Mouse (Mus musculus): ENCODE results near the gene Fkbp10. TPM values are rescaled to one million over a fixed set of nuclear protein-coding genes. Genes with fewer than 3 reads are reported as not detected.

The Fkbp10 gene
- polyA plus RNA-seq, 1 experiment, result 14.9 TPM

GRCm38 (mm10) chr11:100408835-100409462, 6.5 kb upstream of the Fkbp10 start:
- no peak overlapping the region for H3K27ac ChIP-seq (ENCODE audit: insufficient read depth, low read length)
- H3K4me1 ChIP-seq (ENCODE audit: control insufficient read depth, insufficient read depth, insufficient read length), result 0 out of 2 replicates have a peak, but pooled peaks cover 2% of the 10 kb centered on the region
- 86% methylated on average over 12 of the region's 12 CpGs for WGBS
- H3K27me3 ChIP-seq (ENCODE audit: control insufficient read depth, insufficient read depth, low read length), result peaks cover under 1% of the 10 kb centered on the region; the same call in 1 of the 2 replicates
- no peak for DNase-seq (ENCODE audit: low read depth in 1 of 2, low spot score in 2 of 2)
- TF ChIP-seq POLR2A (IDR thresholded peaks at IDR 0.05; ENCODE audit: low read depth, low read length) (no peak), CTCF (IDR thresholded peaks at IDR 0.05; ENCODE audit: extremely low read depth, insufficient read depth, insufficient read length, insufficient replicate concordance) (no peak)
- no peaks in the 10 kb centered on the region for H3K36me3 ChIP-seq (ENCODE audit: control insufficient read depth, insufficient read depth, low read length)
- H3K4me3 ChIP-seq (ENCODE audit: extremely low read depth, insufficient read depth, insufficient read length), result no peak overlapping the region

- 69% methylated on average over 3 of the region's 3 CpGs for WGBS
- Histone ChIP-seq H3K4me1 (ENCODE audit: control insufficient read depth, insufficient read depth, insufficient read length) (peaks cover 2% of the 10 kb centered on the region; the same call in 1 of the 2 replicates), H3K27ac (ENCODE audit: insufficient read depth, low read length) (no peak overlapping the region), H3K4me3 (ENCODE audit: extremely low read depth, insufficient read depth, insufficient read length) (no peak overlapping the region), H3K36me3 (ENCODE audit: control insufficient read depth, insufficient read depth, low read length) (no peaks in the 10 kb centered on the region), H3K27me3 (ENCODE audit: control insufficient read depth, insufficient read depth, low read length) (peaks cover 8% of the 10 kb centered on the region)
- no peak for TF ChIP-seq CTCF (IDR thresholded peaks at IDR 0.05; ENCODE audit: extremely low read depth, insufficient read depth, insufficient read length, insufficient replicate concordance)
- TF ChIP-seq POLR2A (IDR thresholded peaks at IDR 0.05; ENCODE audit: low read depth, low read length), result no peak
- DNase-seq (ENCODE audit: low read depth in 1 of 2, low spot score in 2 of 2), result no peak
These were observed 5.8 kb upstream of the Fkbp10 start for GRCm38 (mm10) chr11:100409686-100410085.

- peaks cover 12% of the 10 kb centered on the region for H3K27me3 ChIP-seq (ENCODE audit: control insufficient read depth, insufficient read depth, low read length)
- WGBS, result 34% methylated on average over 11 of the region's 11 CpGs
These were observed 3.8 kb upstream of the Fkbp10 start for GRCm38 (mm10) chr11:100411736-100412135.

GRCm38 (mm10) chr11:100413541-100413940, 2.0 kb upstream of the Fkbp10 start:
- WGBS, result 90% methylated on average over 11 of the region's 11 CpGs
- TF ChIP-seq CTCF (IDR thresholded peaks at IDR 0.05; ENCODE audit: extremely low read depth, insufficient read depth, insufficient read length, insufficient replicate concordance) (no peak), POLR2A (IDR thresholded peaks at IDR 0.05; ENCODE audit: low read depth, low read length) (no peak)

More at GRCm38 (mm10) chr11:100411736-100412135, 3.8 kb upstream of the Fkbp10 start:
- Histone ChIP-seq H3K27ac (ENCODE audit: insufficient read depth, low read length) (no peak overlapping the region), H3K36me3 (ENCODE audit: control insufficient read depth, insufficient read depth, low read length) (no peaks in the 10 kb centered on the region), H3K4me1 (ENCODE audit: control insufficient read depth, insufficient read depth, insufficient read length) (peaks cover 2% of the 10 kb centered on the region; the same call in 1 of the 2 replicates), H3K4me3 (ENCODE audit: extremely low read depth, insufficient read depth, insufficient read length) (no peak overlapping the region)
- TF ChIP-seq CTCF (IDR thresholded peaks at IDR 0.05; ENCODE audit: extremely low read depth, insufficient read depth, insufficient read length, insufficient replicate concordance), result no peak
- no peak for TF ChIP-seq POLR2A (IDR thresholded peaks at IDR 0.05; ENCODE audit: low read depth, low read length)
- no peak for DNase-seq (ENCODE audit: low read depth in 1 of 2, low spot score in 2 of 2)

GRCm38 (mm10) chr11:100414021-100414913, 1.2 kb upstream of the Fkbp10 start, which contains the start of gene P3h4:
Gene P3h4 (minus strand): TSS chr11:100414836.
- Histone ChIP-seq H3K4me1 (ENCODE audit: control insufficient read depth, insufficient read depth, insufficient read length) (peaks cover 2% of the 10 kb centered on the region; the same call in 1 of the 2 replicates), H3K4me3 (ENCODE audit: extremely low read depth, insufficient read depth, insufficient read length) (peak within 1 kb of the TSS; percentile 57), H3K27ac (ENCODE audit: insufficient read depth, low read length) (peak within 1 kb of the TSS; percentile 59; the same call in 1 of the 2 replicates), H3K36me3 (ENCODE audit: control insufficient read depth, insufficient read depth, low read length) (no peaks in the 10 kb centered on the region), H3K27me3 (ENCODE audit: control insufficient read depth, insufficient read depth, low read length) (peaks cover 12% of the 10 kb centered on the region)
- DNase-seq (ENCODE audit: low read depth in 1 of 2, low spot score in 2 of 2), result peak in 1 of 2 experiments; percentile 37
- WGBS, result 8% methylated on average over 93 of the region's 93 CpGs
- TF ChIP-seq POLR2A (IDR thresholded peaks at IDR 0.05; ENCODE audit: low read depth, low read length) (no peak), CTCF (IDR thresholded peaks at IDR 0.05; ENCODE audit: extremely low read depth, insufficient read depth, insufficient read length, insufficient replicate concordance) (peak; percentile 41; the same call in 1 of the 2 replicates)

More at GRCm38 (mm10) chr11:100413541-100413940, 2.0 kb upstream of the Fkbp10 start:
- H3K4me1 ChIP-seq (ENCODE audit: control insufficient read depth, insufficient read depth, insufficient read length), result peaks cover 2% of the 10 kb centered on the region; the same call in 1 of the 2 replicates
- H3K27ac ChIP-seq (ENCODE audit: insufficient read depth, low read length), result no peak overlapping the region
- peaks cover 12% of the 10 kb centered on the region for H3K27me3 ChIP-seq (ENCODE audit: control insufficient read depth, insufficient read depth, low read length)
- H3K4me3 ChIP-seq (ENCODE audit: extremely low read depth, insufficient read depth, insufficient read length), result peak overlapping the region; percentile 57; the same call in 1 of the 2 replicates
- no peaks in the 10 kb centered on the region for H3K36me3 ChIP-seq (ENCODE audit: control insufficient read depth, insufficient read depth, low read length)
- no peak for DNase-seq (ENCODE audit: low read depth in 1 of 2, low spot score in 2 of 2)

- Histone ChIP-seq H3K4me1 (ENCODE audit: control insufficient read depth, insufficient read depth, insufficient read length) (no peaks in the 10 kb centered on the region), H3K27ac (ENCODE audit: insufficient read depth, low read length) (no peak overlapping the region), H3K27me3 (ENCODE audit: control insufficient read depth, insufficient read depth, low read length) (no peaks in the 10 kb centered on the region), H3K36me3 (ENCODE audit: control insufficient read depth, insufficient read depth, low read length) (no peaks in the 10 kb centered on the region), H3K4me3 (ENCODE audit: extremely low read depth, insufficient read depth, insufficient read length) (no peak overlapping the region)
- TF ChIP-seq CTCF (IDR thresholded peaks at IDR 0.05; ENCODE audit: extremely low read depth, insufficient read depth, insufficient read length, insufficient replicate concordance), result no peak
- no peak for TF ChIP-seq POLR2A (IDR thresholded peaks at IDR 0.05; ENCODE audit: low read depth, low read length)
- DNase-seq (ENCODE audit: low read depth in 1 of 2, low spot score in 2 of 2), result no peak
- WGBS, result 83% methylated on average over 8 of the region's 8 CpGs
These were observed 6.0 kb downstream of the Fkbp10 start for GRCm38 (mm10) chr11:100421537-100421936.

Measured in spleen, adult 2 months (tissue).